Mouse (Mus musculus) testis, adult 2 months (tissue): ENCODE measurements around the gene Gimap9.

ENCODE experiments used
- CTCF ChIP-seq: fragments of 200-500 bp; IDR thresholded peaks from 2 replicates; pipeline ENCODE4 v1.5.1; 2012; ENCODE audit warnings: low read depth, mild to moderate bottlenecking, inconsistent platforms, low read length, moderate library complexity; ENCODE audit not compliant: control insufficient read depth, insufficient read depth, insufficient replicate concordance
- POLR2A ChIP-seq: fragments of 200-500 bp; IDR thresholded peaks from 2 replicates; pipeline ENCODE4 v1.6.1; 2012; ENCODE audit warnings: low read depth, mild to moderate bottlenecking, inconsistent platforms, low read length, moderate library complexity; ENCODE audit not compliant: control insufficient read depth

DNA sequence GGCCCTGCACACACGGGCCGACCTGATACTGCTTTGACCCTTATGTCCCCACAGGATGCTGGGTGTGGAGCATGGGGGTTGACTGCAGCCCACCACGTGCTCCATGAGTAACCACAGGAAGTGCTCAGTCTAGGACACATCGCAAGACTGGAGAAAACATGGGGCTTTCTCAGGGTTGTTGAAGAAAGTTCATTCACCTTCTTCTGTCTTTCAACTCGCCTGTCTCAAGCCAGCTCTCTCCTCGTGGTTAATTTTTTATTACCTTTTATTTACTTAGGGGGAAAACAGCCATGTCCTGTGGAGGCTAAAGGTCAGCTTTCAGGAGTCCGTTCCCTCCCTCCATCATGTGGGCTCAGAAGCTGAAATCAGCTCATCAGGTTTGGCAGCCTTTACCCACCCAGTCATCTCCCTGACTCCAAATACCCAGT, 9.8 kb upstream of the Gimap9 start:
- TF ChIP-seq CTCF = no peak
- TF ChIP-seq POLR2A = no peak
